17 mouse cellular contexts compared by ENCODE assay signal in genomic region chr10:108405076-108405475, GRCm38 (mm10).
DNase-seq lines count a peak whose midpoint lies in the region; ATAC-seq lines count a peak whose summit lies in the region.
"Had no signal": no experiment of that assay in that cellular context is flagged by ENCODE, and none has a peak within 500 bp of the region (broad histone marks: within the 10 kb centered on the region; RNA-seq: fewer than 3 reads in every experiment).

No protein-coding gene starts in this region.

- ATAC-seq in heart, embryonic 16.5 days (replicated peaks; ENCODE audit: extremely low read depth, insufficient read depth, low FRiP score): no peak
- ATAC-seq in midbrain, embryonic 11.5 days (ENCODE audit: low FRiP score): no peak
- no peak for ATAC-seq in midbrain, embryonic 14.5 days (ENCODE audit: low FRiP score, low TSS enrichment)
- no peak for ATAC-seq in erythroid progenitor cell, adult 5-6 weeks (replicated peaks; ENCODE audit: low FRiP score, poor library complexity, severe bottlenecking)
- ATAC-seq: midbrain, embryonic 16.5 days had no signal

- no peaks in the 10 kb centered on the region for H3K27me3 ChIP-seq in heart, embryonic 16.5 days (ENCODE audit: control insufficient read depth, insufficient read depth, low read length)
- no peaks in the 10 kb centered on the region for H3K27me3 ChIP-seq in midbrain, embryonic 11.5 days (ENCODE audit: control insufficient read depth, insufficient read depth, low read length)
- no peaks in the 10 kb centered on the region for H3K27me3 ChIP-seq in midbrain, embryonic 14.5 days (ENCODE audit: control insufficient read depth, insufficient read depth, low read length)
- H3K27me3 ChIP-seq: limb, embryonic 13.5 days had no signal

- intact Hi-C loops in heart, postnatal 36 days (cut with DNase I): no loop called here

- H3K9me3 ChIP-seq in heart, embryonic 16.5 days (replicated peaks; ENCODE audit: control insufficient read depth, low read length): no peaks in the 10 kb centered on the region
- H3K9me3 ChIP-seq in midbrain, embryonic 11.5 days (ENCODE audit: control insufficient read depth, low read length): no peaks in the 10 kb centered on the region
- no peaks in the 10 kb centered on the region for H3K9me3 ChIP-seq in midbrain, embryonic 14.5 days (ENCODE audit: control insufficient read depth, low read length)
- H3K9me3 ChIP-seq: G1E; limb, embryonic 13.5 days had no signal

- no peak for DNase-seq in heart, postnatal 36 days
- peak; percentile 54 for DNase-seq in midbrain, embryonic 11.5 days (ENCODE audit: low spot score, missing footprints)
- DNase-seq in midbrain, embryonic 14.5 days: no peak
- DNase-seq in kidney, postnatal 25 days: peak; percentile 41 to 73
- DNase-seq in spleen, postnatal 36 days (ENCODE audit: low spot score in 2 of 2): no peak
- DNase-seq: adrenal gland, adult 8-10 months; cerebellum, adult 18-20 months; gastrocnemius, postnatal 14 days; heart, postnatal 4 days; thymus, adult 2 months had no signal

- H3K36me3 ChIP-seq in heart, embryonic 16.5 days (ENCODE audit: control insufficient read depth, insufficient read depth): no peaks in the 10 kb centered on the region
- H3K36me3 ChIP-seq in midbrain, embryonic 11.5 days (ENCODE audit: control insufficient read depth, insufficient read depth, low read length): no peaks in the 10 kb centered on the region
- H3K36me3 ChIP-seq in midbrain, embryonic 14.5 days (ENCODE audit: control insufficient read depth, insufficient read depth, low read length): no peaks in the 10 kb centered on the region
- H3K36me3 ChIP-seq: limb, embryonic 13.5 days had no signal

- H3K4me1 ChIP-seq in heart, embryonic 16.5 days (ENCODE audit: control insufficient read depth, insufficient read depth, low read length): no peaks in the 10 kb centered on the region; the same call in none of the 2 replicates
- H3K4me1 ChIP-seq in midbrain, embryonic 11.5 days (ENCODE audit: control insufficient read depth, insufficient read depth, low read length): no peaks in the 10 kb centered on the region
- H3K4me1 ChIP-seq in midbrain, embryonic 14.5 days (ENCODE audit: control insufficient read depth, insufficient read depth, low read length): no peaks in the 10 kb centered on the region

- WGBS in heart, embryonic 16.5 days: 53% methylated on average over 8 of the region's 8 CpGs
- 83% methylated on average over 8 of the region's 8 CpGs for WGBS in midbrain, embryonic 11.5 days
- 88% methylated on average over 8 of the region's 8 CpGs for WGBS in midbrain, embryonic 14.5 days

- H3K9ac ChIP-seq in heart, embryonic 16.5 days (ENCODE audit: low read length): no peak overlapping the region
- H3K9ac ChIP-seq in midbrain, embryonic 11.5 days (ENCODE audit: low read length): no peak overlapping the region
- no peak overlapping the region for H3K9ac ChIP-seq in midbrain, embryonic 14.5 days (replicated peaks; ENCODE audit: low read length)
- H3K9ac ChIP-seq: limb, embryonic 13.5 days had no signal

- H3K27ac ChIP-seq in heart, embryonic 16.5 days (ENCODE audit: low read length): no peak overlapping the region
- no peak overlapping the region for H3K27ac ChIP-seq in midbrain, embryonic 11.5 days (ENCODE audit: low read depth, low read length)
- H3K27ac ChIP-seq in midbrain, embryonic 14.5 days (replicated peaks; ENCODE audit: low read depth, low read length): no peak overlapping the region
- H3K27ac ChIP-seq: layer of hippocampus, adult 2 months; left cerebral cortex, adult 2 months; limb, embryonic 13.5 days had no signal

- no peak overlapping the region for H3K4me3 ChIP-seq in heart, embryonic 16.5 days (ENCODE audit: low read length)
- H3K4me3 ChIP-seq in midbrain, embryonic 11.5 days (ENCODE audit: low read depth, low read length): no peak overlapping the region
- H3K4me3 ChIP-seq in midbrain, embryonic 14.5 days (replicated peaks; ENCODE audit: low read depth, low read length): no peak overlapping the region
- H3K4me3 ChIP-seq: layer of hippocampus, adult 2 months; left cerebral cortex, adult 2 months; limb, embryonic 13.5 days had no signal

- 0 out of 2 replicates have a peak overlapping the region, but pooled peaks have one; percentile 1 for H3K4me2 ChIP-seq in heart, embryonic 16.5 days (ENCODE audit: low read depth, low read length)
- H3K4me2 ChIP-seq in midbrain, embryonic 11.5 days: no peak overlapping the region
- no peak overlapping the region for H3K4me2 ChIP-seq in midbrain, embryonic 14.5 days (ENCODE audit: low read length)
- H3K4me2 ChIP-seq: limb, embryonic 13.5 days had no signal

Comparison
In these comparisons a context has a peak if more than half of its experiments do, and no peak if none do; other contexts are left out.
1. DNase-seq: peak in midbrain, embryonic 11.5 days (single experiment) and kidney, postnatal 25 days (2 of 2); none in heart, postnatal 36 days (0 of 2), midbrain, embryonic 14.5 days (single experiment) and spleen, postnatal 36 days (0 of 2).